Mouse (Mus musculus) brain, adult 2 months (tissue): ENCODE results near the gene Cyb5d1.
A peak's percentile ranks its signal among the peaks of the same experiment; 100 is the strongest.

ENCODE experiments used
- DNase-seq: peaks from one replicate; pipeline ENCODE4 v3.0.0; 2011; ENCODE audit warnings: low read depth, low spot score

Cyb5d1 gene

DNA sequence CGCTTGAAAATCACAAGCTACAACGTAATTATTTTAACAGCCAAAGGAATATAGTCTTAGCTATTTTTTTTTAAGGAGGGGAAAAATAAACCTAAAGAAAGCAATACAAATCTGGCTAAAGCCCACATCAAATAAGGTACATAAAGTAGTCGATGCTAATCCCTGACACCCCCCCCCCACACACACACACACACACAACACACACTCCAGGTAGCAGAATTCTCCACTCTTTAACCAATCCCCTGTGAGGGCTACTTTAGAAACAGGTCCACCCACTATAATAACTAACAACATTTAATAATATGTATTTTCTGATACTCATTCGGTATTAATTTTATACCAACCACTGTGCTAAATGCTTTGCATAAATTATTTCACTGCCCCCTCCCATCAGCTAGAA, 21.1 kb upstream of the Cyb5d1 start:
- no peak for DNase-seq

DNA sequence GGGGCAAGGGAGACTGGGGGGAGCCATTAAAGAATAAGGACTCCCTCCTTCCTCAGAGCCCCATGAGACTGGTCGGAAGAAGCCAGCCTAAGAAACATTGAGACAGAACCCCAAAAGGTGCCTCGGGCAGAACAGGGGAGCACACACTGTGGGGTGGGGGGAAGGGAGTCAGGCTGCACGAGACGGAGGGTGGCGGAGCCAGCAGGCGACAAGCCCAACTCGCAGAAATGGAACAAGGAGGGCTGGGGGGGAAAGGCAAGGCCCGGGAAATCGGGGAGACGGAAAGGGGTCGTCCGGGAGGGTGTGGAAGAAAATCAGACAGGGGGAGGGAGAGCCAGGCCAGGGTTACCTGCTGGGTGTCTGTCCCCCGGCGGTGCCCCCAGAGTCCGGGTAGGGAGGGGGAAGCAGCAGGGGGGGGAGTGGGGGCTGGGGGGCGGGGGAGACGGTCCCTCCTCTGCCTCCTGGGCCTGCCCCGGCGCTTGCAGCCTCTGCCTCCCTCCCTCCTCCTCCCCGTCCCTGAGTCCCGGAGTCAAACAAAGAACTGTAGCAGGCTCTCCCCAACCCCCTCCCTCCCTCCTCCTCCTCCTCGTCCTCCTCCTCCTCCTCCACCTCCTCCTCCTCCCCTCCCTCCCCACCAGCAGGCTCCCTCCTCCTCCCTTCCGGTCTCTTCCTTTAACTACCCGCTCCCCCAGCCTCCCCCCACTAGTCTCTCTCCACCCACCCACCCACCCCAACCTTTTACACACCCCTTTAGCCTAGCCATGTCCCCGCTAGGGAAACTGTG, 20.4 kb upstream of the Cyb5d1 start:
- DNase-seq: peak; percentile 91

DNA sequence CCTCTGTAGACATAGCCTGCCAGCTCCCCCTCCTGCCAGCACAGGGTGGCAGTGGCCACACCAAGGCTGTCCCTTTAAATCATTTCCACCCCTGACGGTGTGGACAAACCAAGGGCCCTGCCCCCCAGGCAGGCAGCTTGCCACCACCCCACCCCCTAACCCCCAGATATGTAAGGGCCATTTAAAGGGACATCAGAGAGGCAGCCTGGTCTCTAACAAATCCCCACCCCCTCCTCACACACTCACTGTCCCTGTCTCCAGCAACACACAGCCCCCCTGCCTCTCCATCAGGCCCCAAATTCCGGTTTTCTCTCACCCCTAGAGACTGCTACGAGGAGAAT, 19.9 kb upstream of the Cyb5d1 start:
- DNase-seq: peak; percentile 94

DNA sequence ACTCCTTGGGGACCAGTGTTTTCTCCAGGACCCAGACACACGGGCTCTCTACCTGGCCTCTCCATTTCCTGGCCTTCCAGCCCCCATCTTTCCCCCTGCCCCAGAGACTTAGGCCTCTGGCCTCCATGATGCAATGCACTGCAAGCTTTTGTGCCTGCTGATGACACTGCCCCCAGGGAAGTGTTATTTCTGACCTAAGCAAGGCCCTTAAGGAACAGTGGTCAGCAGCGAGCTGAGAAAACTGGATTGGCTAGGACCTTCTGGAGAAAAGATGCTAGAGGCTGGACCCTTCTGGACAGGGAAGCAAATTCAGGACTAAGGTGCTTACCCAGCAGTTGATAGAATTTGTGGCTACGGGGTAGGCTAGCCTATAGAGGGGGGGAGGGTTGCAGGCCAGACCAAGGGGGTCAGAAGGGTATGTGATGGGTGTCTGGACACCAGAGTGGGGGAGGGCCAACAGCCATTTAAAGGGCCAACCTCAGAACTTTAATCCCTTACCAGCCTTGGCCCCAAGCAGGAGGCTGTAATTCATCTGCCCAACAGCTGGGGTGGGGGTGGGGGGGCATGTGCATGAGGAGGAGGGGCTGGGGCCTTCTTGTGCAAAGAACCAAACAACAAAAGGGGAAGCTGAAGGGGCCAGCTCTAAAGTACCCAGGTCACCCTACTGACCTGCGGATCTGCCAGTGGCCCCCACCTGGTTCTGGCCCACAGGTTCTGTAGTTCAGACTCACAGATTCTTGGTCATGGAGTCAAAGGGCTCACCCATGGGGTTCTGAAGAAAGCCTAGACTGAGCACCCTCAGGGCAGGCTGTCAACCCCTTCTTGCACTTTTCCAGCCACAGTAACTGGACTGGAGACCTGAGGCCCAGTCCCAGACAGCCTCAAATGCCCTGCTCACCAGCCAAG, 19.2 kb upstream of the Cyb5d1 start:
- no peak for DNase-seq

DNA sequence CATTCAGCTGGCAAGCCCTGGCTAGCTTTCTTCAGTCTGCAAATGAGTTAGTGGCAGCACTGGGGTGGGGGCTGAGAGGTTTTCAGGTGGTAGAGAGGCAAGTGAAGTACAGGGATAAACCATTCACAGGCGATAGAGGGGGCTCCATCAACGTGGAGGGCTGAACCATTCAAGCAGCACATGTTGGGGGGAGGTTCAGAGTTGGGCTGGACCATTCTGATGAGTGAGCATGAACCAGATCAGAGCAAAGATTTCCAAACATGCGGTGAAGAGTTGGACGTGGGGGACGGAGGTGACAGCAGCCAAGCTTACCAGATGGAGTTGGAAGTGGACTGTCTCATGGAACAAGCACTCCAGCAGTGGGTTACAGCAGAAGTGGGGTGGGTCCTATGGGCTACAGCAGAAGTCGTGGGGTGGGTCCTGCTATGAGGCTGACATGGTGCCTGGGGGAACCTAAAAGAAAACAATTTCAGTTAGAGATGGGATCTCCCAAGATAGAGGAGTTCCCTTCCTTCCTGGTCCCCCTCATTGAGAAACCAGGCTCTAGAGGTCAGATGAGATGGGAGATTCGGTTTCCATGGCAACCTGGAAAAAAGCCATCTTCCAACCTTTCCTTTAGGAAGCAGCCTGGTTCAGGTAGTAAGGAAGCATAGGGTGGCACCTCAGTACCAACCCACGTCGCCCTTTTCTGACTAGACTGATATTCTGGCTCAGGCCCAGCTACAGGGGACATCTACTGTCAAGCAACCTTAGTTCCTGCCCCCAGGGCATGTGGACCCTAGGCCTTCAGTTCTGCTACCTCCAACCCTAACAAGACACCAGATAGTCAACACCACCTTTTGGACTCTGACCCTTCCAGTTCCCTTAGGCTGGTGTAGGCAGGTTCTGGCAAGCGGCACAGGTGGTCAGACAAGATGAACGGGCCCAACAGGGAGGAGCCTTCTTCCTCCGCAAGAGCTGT, 18.1 kb upstream of the Cyb5d1 start, which contains the start of gene Kdm6b:
Kdm6b (minus strand) TSS at position 455 of the 961 bp plus-strand sequence.
- DNase-seq: peak; percentile 93

DNA sequence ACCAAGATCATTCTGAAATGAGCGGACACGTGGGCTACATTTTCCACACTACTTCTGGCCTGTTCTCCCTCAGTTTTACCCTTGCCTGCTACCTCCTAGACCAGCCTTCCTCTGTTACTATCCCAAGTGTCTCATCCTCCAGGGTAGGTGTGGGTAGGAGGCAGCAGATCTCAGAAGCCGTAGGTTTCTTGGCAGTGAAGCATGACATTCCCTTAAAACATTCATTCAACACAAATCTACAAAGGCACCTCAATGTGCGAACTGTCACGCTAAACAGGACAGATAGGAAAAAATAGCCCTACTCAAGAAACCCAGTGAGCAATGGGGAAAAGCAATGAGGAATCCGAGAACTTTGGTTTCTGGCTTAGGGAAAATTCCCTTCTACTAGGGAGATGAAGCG, 17.1 kb upstream of the Cyb5d1 start:
- DNase-seq: peak; percentile 74

DNA sequence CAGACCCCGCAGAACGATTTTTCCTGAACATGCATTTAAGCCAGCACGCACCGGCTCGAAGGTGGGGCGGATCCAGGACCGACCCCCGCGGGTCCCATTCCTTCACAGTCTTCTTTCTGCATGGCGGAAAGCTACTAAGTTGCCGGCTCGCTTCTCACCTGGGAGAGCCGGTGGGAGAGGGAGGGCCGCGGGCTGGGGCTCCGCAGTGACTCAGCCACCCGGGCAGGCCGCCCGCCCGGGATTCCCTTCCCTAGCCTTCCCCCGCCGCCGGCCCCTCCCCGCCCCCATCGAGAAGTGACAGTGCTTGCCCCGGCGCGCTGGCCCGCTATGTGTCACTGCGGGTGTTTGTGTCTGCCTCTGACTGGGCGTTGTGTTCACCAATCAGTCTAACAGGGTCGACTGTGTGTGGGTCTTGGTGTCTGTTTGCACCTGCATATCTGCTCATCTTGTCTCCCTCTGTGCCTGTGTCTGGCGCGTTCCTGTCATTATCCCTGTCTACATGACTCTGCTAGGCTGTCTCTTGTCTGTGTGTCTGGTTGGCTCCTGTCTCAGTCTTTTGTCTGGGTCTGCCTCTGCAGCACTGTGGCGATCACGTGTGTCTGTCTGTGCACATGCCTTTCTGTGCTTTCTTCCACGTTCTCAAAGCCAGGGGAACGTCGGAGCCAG, 16.2 kb upstream of the Cyb5d1 start:
- DNase-seq: peak; percentile 78

DNA sequence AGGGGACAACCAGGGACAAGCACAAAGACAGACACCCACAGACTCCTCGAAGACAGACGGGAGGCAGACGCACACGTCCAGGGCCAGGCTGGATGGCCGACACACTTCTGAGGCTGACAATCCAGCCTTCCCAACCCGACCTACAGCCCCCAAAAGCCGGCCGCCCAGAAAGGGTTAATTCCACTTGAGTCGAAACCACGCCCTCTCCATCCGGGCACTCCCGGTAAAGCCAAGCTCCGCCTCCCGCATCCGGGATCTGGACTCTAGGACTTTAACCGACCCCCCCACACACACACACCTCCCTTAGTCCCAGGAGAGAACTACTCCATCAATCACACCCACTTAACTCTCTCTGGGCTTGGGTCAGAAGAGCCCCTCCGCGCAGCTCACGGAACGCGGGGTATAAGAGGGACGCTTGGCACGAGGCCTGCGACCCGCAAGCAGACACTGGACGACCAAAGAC, 15.7 kb upstream of the Cyb5d1 start:
- peak; percentile 98 for DNase-seq

DNA sequence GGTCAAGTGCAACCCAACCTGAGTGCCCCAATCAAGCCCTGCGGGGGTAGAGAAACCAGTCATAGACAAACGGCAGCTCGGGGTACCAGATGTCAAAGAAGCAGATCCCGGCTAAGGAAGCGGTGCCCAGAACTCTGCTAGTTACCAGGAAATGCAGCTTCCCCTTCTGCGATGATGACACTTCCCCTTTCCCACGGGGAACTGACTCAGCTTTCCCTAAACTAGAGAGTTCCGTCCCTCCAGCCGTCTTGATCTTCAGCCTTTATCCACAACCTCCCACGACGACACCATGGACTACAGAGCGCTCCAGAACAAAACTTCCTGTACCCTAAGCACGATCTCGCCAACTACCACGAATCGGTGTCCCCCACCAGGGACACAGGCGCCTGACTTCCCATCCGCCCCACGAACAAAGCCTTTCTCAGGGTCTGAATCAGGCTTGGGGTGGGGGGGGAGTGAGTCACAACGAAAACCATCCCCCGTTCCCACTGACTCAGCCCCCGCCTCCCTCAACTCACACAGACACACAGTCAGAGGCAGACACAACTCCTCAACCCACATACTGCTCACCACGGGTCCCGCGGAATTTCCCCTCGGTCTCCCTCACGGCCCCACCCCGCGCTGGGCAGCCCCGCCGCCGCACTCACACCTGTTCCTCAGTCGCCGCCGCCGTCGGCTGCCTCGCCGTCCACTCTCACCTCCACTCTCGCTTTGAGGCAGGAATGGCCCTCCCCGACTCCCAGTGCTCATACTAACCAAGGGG, 15.1 kb upstream of the Cyb5d1 start:
- peak; percentile 84 for DNase-seq

DNA sequence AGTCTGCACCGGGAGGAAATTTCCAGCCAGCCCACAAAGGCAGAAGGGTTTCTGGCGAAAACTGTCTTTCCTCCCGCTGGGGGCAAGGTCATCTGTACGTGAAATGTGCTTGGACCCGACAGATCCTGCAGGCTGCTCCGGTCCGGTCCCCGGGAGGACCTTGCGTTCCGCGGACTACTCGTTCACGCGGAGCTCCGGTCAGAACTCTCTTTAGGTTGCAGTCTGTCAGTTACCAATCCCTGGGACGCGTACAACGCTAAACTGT, 14.5 kb upstream of the Cyb5d1 start:
- DNase-seq: no peak

DNA sequence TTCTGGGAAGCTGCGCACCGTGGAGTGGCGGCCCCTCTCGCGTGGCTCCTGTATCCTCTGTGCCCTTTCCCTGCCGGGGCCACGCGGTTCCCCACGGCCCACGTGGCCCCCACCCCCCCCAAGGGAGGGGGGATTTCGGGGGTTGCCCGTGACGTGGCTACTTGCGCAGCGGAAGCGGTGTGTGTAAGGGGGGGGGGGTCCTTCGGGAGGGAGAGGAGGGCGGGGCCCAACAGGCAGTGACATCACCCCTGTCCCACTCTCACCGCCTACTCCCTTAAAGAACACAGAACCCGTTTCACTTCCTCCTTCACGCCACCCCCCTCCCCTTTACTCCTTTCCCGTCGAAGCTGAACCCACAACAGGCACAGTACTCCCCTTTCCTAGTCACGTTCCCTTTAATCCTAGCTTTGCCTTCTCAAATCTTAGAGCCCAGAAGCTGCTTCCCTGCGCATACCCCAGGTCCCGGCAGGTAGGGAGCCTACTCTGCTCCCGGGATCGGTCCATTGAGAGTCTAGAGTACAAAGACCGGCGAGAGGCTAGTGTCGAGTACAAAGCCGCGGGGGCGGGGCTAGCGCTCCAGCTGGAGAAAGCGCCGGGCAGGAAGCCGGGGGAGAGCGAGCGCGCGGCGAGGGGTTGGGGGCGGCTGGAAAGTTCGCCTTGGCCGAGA, 14.1 kb upstream of the Cyb5d1 start:
- peak; percentile 93 for DNase-seq

DNA sequence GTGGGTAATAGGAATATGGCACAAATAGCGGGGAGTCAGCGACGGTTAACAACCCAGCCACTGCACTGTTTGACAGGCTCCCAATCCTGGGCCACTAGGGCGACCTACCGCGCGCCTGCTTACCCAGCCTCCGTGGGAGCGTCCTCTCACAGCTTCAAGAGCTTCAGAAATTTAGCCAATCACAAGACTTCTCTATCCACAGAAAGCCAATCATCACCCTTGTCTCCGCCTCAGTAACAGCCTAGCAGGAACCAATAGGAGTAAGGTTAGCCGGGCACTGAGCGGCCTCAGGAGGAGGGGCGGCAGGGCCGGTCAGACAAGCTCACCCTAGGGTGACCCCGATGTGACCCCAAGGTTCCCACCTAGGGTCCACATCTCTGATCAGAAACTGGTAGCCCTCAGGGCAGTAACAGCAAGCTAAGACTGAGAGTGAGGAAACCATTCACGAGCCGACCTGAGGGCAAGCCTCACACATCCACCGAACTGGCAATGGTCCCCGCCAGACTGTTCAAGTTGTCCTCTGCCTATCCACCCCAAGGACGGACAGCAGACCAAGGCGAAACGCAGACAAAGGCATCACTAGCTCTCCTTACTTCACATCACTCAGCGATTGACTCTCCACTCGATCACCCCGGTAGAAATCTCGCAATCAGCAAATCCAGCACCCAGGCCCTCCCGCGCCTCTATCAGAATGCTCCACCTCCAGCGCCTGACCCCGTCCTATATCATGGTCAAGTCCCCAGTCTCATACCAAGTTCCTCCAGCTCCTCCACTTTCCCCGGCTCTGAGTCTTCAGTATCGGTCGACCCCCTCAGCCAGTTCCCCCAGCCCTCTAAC, 13.3 kb upstream of the Cyb5d1 start:
- peak; percentile 99 for DNase-seq

DNA sequence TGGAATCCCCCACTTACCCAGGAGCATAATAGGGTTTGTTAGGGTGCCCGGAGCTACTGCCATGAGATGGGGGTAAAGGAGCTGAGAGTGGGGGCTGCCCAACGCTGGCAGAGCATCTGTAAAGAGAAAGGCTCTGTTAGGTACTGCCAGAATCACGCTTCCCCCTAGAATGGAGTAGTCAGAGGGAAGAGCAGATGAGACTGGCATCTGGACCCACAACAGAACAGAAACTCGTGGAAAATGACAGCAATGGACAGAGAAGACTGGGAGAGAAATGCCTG, 12.2 kb upstream of the Cyb5d1 start:
- DNase-seq: no peak

DNA sequence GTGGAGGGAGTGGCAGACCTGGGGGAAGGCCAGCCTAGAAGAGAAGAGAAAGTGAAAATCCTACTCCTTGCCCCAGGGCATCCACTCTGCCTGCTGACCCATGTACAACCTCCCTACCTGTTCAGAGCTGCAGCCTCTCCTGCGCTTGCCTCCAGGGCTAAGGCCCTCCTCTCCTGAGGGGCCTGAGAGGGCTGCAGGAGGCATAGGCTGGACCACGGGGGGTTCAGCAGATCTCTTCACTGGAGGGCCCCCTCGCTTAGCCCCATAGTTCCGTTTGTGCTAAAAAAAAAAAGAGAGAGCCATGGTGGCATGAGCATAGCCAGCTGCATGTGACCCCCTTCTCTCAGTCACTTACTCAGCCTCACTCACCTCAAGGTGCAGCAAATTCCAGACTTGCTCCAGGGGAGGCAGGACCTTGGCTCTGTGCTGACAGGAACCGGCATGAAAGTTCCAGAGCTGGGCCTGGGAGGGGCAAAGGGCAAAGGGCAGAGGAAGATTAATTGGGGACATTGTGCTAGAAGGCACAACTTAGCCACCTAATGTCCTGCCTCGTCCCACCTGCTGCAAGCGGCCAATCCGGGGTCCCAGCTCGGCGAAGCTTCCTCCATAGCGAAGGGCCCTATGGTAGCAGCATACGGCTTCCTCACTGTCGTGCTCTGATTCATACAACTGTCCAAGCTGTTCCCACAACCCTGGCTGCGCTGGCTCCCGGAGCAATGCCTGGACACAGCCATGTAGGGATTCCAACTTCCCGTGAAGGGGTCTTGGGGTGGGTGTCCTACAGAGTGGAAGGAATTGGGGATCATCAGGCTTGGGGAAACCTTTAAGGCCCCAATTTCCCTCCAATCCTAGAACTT, 11.7 kb upstream of the Cyb5d1 start:
- DNase-seq: no peak

DNA sequence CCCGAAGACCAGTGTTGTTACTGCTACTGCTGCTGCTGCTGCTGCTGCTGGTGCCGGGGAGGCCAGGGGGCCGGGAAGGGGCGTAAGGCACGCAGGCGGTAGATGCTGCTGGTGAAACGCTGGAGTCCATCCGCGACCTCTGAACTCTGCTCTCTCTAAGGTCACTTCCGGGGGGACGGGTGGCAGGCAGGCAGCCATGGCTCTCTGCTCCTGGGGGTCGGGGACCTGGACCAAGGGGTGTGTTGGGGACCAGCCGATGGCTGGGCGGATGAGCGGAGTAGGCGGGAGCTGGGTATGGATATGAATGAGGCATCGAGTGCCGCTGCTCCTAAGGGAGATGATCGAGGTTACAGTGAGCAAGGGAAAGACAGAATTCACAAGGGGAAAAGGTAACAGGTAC, 10.9 kb upstream of the Cyb5d1 start:
- DNase-seq: no peak

DNA sequence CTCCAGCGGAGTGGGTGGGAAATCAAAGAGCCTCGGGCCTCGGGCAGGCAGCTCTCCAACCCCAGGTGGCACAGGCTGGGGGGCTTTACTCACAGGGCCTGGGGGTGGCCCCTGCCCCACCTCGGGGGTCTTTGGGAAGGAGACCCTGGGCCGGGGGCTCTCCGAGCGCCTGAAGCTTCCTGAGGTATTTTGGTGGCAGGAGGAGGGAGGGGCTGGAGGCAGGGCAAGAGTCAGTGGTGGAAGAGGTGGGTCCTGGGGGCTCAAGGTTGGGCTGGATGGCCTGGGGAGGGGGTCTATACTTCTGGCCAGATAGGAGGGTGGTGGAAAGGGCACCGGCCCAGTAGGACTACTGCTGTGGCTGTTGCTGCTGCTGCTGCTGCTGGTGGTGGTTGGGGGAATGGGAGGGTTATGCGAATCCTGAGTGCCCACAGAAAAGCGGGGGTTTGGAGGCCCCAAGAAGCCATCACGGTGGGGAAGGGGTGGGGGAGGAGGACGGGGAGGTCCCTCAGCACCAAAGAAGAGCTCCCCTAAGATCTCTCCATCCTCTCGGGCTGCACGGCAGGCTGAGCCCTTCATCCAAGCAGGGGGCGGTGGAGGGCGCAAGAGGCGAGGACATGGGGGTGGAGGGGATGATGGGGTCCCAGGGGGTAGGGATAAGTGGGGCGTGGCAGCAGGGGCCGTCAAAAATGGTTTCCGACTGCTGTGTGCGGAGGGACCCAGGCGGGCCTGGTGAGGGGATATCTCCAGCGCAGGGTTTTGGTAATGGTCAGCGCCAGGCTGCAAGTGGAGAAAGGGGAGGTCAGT, 10.2 kb upstream of the Cyb5d1 start:
- no peak for DNase-seq

DNA sequence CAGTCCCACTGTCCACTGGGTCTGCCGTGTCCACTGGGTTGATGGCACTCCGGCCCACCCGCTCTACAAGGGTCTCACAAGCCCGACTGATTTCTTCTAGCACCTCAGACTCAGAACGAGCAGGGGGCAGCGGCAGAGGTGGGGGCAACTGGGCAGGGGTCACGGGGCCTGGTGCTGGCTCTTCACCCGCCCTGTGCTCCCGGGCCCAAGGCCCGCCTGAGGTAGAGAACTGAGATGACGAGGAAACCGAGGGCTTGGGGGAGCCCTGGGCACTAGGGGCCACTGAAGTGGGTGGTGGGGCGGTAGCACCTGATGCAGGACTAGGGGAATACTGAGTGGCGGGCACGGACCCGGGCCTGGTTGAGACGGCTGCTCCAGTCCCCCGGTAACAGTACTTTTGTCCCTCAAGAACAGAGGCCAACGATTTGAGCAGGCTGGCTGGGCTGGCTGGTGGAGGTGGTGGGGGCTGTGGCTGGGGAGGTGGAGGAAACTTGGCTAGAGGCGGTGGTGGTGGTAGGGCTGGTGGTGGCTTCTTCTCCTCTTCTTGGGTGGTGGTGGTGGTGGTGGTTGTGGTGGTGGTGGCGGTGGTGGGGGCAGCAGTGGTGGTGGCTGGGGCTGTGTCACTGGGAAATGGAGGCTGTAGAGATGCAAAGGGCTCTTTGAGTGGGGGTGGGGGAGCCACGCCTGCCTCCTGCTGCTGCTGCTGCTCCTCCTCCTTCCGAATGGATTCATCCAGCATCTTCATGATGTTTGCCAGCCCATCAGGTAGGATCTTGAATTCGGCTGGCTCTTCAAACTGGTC, 9.4 kb upstream of the Cyb5d1 start:
- DNase-seq: no peak
